Mouse (Mus musculus): ENCODE measurements around the gene Tmc7.
A peak's percentile ranks its signal among the peaks of the same experiment; 100 is the strongest.

The Tmc7 gene

DNA sequence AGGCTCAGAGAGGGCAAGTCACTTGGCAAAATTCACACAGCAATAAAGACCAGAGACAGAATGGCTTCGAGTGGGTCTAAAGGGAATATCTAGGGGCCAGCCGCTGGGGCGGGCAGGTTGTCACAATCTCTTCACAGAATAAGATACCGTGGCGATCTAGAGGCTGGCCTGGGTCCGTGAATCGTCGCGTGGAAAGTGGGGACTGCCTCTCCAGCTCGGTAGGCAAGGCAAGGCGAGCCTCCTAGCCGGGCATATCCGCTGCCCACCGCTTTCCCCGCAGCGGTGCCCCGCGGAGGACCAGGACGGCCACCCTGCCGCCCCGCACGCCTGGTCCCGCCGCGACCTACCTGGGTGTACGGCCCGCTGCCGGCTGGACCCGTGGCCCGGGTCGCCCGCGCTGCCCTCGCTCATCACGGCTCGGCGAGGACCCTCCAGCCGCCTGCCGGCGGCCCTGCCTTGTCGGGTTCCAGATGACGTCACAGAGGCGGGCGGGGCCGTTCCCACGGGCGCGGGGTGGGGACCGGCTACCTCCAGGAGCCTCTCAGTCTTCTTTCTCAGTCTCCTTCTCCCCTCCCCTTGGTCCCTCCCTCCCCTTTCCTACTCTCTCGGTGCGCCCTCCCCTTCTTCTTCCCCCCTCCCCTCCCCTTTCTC, at the start of gene Tmc7:
Tmc7 (minus strand) TSS at position 480 of the 651 bp plus-strand sequence.
- peak; percentile 63 to 77 for DNase-seq (ENCODE audit: low spot score in 2 of 2)

DNA sequence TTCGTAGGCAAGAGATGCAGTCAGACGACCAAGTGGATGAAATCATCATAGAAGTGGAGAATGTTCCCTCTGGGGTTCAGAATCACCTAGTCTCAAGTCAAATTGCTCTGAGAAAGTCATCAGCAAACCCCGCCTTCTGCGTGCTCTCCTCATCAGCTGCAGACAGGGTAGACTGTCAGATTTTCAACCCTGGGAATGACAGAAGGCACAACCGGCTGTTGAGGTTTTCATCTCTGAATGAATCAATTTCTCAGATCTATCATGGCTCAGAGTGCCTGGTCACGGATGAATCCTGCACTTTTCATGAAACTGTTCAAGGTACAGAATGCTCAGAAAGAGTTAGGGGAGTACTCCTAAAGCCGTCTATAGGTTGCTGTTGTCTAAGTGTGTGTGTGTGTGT, 49.4 kb upstream of the Tmc7 start:
- no peak for DNase-seq (ENCODE audit: low spot score in 2 of 2)

DNA sequence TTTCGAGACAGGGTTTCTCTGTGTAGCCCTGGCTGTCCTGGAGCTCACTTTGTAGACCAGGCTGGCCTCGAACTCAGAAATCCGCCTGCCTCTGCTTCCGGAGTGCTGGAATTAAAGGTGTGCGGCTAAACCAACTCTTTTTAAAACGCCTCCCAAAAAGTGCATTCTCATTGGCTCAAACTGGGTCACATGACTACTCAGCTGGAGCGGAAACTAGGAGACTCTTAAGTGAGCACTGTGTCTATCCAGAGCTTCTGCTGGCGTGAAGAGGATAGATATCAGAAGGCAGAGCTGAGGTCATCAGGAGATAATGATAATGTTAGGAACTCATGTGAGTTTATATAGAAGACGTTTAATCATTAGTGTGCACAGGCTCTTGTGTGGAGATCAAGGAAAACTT, 48.6 kb upstream of the Tmc7 start:
- no peak for DNase-seq (ENCODE audit: low spot score in 2 of 2)

DNA sequence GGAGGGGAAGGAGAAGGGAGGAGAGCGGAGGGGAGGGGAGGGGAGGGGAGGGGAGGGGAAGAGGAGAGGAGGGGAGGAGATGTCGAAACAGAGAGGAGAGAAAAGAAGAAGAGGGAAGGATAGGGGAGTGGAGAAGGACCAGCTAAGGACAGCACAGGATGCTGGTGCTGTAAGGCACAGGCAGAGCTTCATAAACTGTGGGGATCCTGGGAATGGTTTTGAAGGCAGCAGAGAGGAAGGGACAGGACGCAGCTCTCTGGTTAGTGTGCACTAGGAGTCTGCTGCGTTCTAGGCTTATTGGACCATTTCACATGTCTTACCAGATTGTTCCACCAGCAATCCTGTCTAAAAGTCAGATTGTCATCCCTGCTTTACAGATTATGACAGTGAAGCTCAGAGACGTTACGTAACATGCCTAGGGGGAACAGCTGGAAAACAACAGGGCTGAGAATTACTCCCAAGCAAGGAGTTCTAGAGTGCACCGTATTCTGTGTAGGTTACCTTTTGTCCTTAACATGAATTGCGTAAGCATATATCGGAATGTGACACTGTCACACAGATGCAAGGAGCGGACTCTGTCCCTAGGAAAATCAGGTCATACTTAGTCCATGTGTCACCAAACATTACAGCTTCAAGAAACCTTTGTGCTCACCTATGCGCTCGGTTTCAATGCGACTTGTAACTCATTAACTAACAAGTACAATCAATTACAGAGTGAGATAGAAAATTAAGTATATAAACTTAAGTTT, 43.2 kb upstream of the Tmc7 start:
- DNase-seq (ENCODE audit: low spot score in 2 of 2), result no peak

DNA sequence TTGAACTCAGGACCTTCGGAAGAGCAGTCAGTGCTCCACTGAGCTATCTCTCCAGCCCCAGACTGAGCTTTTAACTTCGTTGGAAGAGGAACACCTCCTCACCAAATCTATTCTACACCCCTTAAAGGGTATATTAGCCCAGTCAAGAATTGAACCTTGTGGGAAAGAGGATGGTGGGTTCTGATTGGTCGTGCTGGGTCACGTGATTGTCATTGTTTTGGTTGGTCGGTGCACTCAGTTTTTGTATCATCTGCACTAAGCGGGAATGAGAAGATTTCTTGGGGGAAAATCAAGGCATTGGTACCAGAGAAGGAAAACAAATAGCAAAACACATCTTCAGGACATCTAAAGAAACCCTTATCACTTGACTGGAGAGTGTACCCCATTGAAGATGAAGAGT, 36.6 kb upstream of the Tmc7 start:
- no peak for DNase-seq (ENCODE audit: low spot score in 2 of 2)

GRCm38 (mm10) chr7:118620243-118620906, 35.8 kb upstream of the Tmc7 start:
- no peak for DNase-seq (ENCODE audit: low spot score in 2 of 2)

GRCm38 (mm10) chr7:118618104-118618503, 33.6 kb upstream of the Tmc7 start:
- no peak for DNase-seq (ENCODE audit: low spot score in 2 of 2)

DNA sequence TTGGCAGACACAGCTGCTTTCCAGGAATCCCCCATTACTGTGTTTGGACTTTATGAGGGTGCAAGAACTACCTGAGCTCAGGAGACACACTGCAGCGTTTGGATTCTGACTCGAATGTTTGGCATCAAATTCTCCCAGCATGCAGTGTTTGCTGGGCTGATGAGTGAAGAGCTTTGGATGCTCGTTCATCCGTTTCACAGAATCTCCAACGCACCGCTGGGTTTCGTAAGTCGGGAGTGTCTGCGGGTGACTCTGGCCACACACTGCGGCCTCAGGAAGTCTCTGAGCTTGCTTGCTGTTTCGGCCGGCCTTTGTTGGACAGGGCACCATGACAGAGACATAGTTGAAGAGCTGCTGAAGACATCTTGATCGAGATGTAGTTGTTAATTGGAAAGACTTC, 29.5 kb upstream of the Tmc7 start:
- DNase-seq (ENCODE audit: low spot score in 2 of 2), result no peak

- no peak for DNase-seq (ENCODE audit: low spot score in 2 of 2)
These were observed 27.4 kb upstream of the Tmc7 start for GRCm38 (mm10) chr7:118611933-118612332.

- no peak for DNase-seq (ENCODE audit: low spot score in 2 of 2)
These were observed 26.7 kb upstream of the Tmc7 start for GRCm38 (mm10) chr7:118611185-118611749.

- DNase-seq (ENCODE audit: low spot score in 2 of 2), result no peak
These were observed 26.2 kb upstream of the Tmc7 start for GRCm38 (mm10) chr7:118610721-118611120.

DNA sequence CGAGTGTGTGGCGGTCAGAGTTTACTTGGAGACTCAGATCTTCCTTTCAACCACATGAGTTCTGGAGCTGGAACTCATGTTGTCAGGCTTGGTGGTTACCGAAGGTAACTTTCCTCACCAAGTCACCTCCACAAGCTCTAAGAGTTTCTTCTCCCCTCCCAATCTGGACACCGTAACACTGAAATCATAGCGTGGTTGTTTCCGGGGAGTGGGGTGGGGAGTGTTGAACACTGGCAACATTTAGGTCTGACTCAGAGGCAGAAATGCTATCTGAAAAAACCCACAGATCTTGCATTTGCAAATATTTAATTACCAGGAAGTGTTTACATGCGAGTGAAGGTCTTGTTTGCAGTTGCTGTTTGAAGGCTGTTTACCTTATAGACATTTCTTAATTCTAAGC, 25.3 kb upstream of the Tmc7 start:
- DNase-seq (ENCODE audit: low spot score in 2 of 2), result no peak

DNA sequence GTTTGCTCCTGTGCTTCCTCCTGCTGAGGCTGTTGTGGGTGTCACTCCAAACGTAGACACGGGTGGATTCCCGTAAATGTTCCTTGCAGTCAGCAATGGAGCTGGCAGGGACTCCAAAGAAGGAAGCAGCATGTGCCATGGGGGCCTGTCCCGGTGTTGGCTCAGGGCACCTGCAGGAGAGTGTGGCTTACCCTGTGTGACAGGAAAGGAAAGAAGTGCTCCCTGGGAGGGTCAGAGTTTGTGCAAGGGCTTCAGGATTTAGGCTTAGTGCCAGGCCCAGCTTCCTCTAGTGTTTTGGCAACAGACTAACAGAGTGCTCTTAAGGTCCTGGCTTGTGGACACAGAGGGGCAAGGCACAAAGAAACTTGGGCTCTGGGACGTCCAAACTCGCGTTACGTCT, 20.3 kb upstream of the Tmc7 start:
- DNase-seq (ENCODE audit: low spot score in 2 of 2), result no peak

DNA sequence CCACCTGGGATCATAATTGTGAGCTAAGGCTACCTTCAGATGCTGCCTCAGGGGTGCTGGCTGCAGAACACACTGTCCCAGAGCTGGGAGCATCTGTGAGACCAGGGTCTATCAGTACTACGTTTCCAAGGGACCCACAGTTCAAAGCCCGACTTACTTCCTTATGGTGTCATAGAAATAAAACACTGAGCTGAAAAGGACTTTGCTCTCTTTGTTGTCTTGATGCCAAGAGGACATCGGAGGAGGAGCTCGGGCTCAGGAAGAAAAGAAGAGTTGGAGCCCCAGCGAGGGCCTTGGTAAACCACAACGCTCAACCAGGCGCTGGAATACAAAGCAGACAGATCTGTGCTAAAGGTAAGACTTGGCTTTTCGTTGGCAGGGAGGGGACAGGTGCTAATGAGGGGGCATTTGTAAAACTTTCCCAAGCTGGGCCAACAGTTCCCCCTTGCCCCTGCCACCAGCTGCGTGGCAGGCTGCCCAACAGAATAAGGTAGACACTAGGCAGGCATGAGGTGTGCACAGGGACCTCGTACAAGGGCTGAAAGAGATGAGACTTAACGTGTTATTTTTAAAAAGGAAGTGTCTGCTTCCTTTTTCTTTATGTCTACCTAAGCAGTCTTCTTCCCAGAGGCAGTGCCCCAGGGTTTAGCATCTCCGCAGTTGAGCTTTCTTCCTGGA, 15.6 kb upstream of the Tmc7 start:
- DNase-seq (ENCODE audit: low spot score in 2 of 2), result no peak

DNA sequence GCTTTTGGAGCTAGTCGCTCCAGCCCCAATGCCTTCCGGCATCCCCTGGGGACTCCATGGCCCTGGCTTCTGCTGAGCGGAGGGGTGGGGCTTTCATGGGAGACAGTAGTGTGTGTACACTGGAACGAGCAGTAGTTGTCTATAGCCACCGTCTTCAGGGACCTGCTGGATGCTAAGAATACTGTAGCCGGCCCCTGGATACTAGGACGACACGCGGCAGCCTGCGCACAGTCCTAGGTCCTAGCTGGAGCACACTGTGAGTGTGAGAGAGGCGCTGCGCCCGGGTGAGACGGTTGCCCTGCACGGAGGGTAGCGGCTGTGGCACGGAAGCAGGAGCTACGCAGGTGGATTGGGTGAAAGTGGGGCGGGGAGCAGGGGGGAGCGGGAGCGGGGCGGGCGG, 12.7 kb upstream of the Tmc7 start, which contains the start of gene Tmc5:
Tmc5 (plus strand) TSS at position 97 of the 400 bp plus-strand sequence.
- no peak for DNase-seq (ENCODE audit: low spot score in 2 of 2)

- DNase-seq (ENCODE audit: low spot score in 2 of 2), result no peak
These were observed 11.7 kb upstream of the Tmc7 start for GRCm38 (mm10) chr7:118596271-118596670.

GRCm38 (mm10) chr7:118595228-118595627, 10.7 kb upstream of the Tmc7 start:
- peak; percentile 88 to 94 for DNase-seq (ENCODE audit: low spot score in 2 of 2)

DNA sequence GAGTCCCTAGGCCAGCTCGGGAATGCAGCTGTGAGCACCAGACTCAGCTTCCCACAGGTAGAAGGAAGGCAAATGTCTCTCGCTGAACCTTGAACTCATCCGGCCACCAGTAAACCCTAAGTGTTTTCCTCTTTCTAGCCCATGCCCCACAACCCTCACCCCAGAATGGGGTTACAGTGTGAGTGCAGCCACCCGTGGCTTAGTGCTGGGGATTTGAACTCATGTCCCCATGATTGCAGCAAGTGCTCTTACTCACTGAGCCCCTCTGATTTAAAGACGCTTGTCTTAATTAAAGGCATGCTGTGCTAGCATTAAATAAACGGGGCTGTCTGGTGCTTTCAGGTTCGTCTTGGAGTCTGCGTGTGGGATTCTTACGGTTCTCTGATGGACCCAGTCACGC, 10.1 kb upstream of the Tmc7 start:
- DNase-seq (ENCODE audit: low spot score in 2 of 2), result no peak

DNA sequence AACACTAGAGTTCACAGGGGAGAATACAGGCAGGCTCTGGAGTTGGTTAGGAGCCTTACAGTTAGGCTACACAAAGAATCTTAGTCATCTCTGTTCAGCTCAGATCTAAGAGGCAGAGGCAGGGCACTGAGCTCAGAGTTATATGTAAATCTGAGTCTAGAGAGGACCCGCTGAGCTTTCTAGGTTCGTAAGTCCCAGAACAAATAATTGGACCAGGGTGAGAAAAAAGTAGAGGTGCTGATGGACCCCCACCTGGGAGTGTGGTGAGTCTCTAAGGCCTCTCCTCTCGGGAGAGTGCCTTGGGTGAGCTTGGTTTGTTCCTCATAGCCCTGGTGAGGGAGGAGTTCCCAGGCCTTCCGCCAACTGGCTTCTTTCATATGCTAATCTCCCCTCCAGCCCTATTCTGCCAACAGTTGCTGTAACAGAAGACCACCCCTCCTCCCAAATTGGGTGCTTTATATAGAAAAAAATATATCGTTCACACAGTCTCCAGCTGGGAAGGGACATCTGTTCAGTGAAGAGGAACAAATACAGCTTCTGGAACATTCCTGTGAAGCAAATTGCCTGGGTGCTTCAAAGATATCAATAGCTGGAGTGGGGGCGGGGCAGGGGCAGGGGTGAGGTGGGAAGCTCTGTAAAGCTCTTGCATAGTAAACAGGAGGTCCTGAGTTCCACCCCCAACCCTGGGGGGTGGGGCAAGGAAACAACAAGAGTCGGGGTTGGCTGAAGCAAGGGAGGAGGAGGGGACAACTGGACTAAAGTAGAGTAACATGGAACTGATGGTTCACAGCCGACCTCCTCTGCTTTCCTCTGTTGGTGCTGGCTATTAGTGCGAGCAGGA, 9.3 kb upstream of the Tmc7 start:
- DNase-seq (ENCODE audit: low spot score in 2 of 2), result peak; percentile 36 to 44

- DNase-seq (ENCODE audit: low spot score in 2 of 2), result no peak
These were observed 7.6 kb upstream of the Tmc7 start for GRCm38 (mm10) chr7:118592146-118592545.

GRCm38 (mm10) chr7:118590726-118591305, 6.3 kb upstream of the Tmc7 start:
- no peak for DNase-seq (ENCODE audit: low spot score in 2 of 2)
